In genomic region chr16:72913134-72913533, GRCm38 (mm10) we compare ENCODE assay signal across 9 mouse cellular contexts.
DNase-seq lines count a peak whose midpoint lies in the region; ATAC-seq lines count a peak whose summit lies in the region.
"Had no signal": no experiment of that assay in that cellular context is flagged by ENCODE, and none has a peak within 500 bp of the region (broad histone marks: within the 10 kb centered on the region; RNA-seq: fewer than 3 reads in every experiment).

No protein-coding gene starts in this region.

- H3K4me3 ChIP-seq in kidney, embryonic 16.5 days (ENCODE audit: low read length) = no peak overlapping the region
- H3K4me3 ChIP-seq in kidney, embryonic 15.5 days (replicated peaks) = no peak overlapping the region
- H3K4me3 ChIP-seq: limb, embryonic 15.5 days had no signal

- ATAC-seq in kidney, embryonic 16.5 days (ENCODE audit: low FRiP score, low TSS enrichment) = 0 out of 2 replicates have a peak, but pooled peaks have one; percentile 39
- no peak for ATAC-seq in kidney, embryonic 15.5 days (replicated peaks; ENCODE audit: low FRiP score)
- ATAC-seq in cerebellum, adult (ENCODE audit: insufficient number of reproducible peaks, low FRiP score, low TSS enrichment) = peak; percentile 94

- H3K27me3 ChIP-seq in kidney, embryonic 16.5 days (ENCODE audit: insufficient read depth, low read length) = no peaks in the 10 kb centered on the region
- no peaks in the 10 kb centered on the region for H3K27me3 ChIP-seq in kidney, embryonic 15.5 days
- H3K27me3 ChIP-seq: limb, embryonic 15.5 days had no signal

- no peaks in the 10 kb centered on the region for H3K36me3 ChIP-seq in kidney, embryonic 16.5 days (ENCODE audit: insufficient read depth, low read length)
- no peaks in the 10 kb centered on the region for H3K36me3 ChIP-seq in kidney, embryonic 15.5 days
- H3K36me3 ChIP-seq: limb, embryonic 15.5 days had no signal

- peak; percentile 35 to 59 for DNase-seq in frontal cortex, postnatal 25 days (ENCODE audit: low spot score in 2 of 2)
- peak; percentile 49 to 51 for DNase-seq in layer of hippocampus, postnatal 36 days
- no peak for DNase-seq in T-cell, adult 2 months (ENCODE audit: low spot score)
- no peak for DNase-seq in c-Kit-positive CD71-positive TER-119-positive erythroid progenitor cells, embryonic 14.5 days (ENCODE audit: low spot score)
- DNase-seq in urinary bladder, adult 2 months (ENCODE audit: low spot score) = no peak

- H3K4me2 ChIP-seq in kidney, embryonic 16.5 days (replicated peaks; ENCODE audit: low read depth, low read length) = no peak overlapping the region
- no peak overlapping the region for H3K4me2 ChIP-seq in kidney, embryonic 15.5 days
- H3K4me2 ChIP-seq: limb, embryonic 15.5 days had no signal

- no peaks in the 10 kb centered on the region for H3K4me1 ChIP-seq in kidney, embryonic 16.5 days (ENCODE audit: insufficient read depth, low read length)
- peaks cover 2% of the 10 kb centered on the region; the same call in 1 of the 2 replicates for H3K4me1 ChIP-seq in kidney, embryonic 15.5 days

- H3K9me3 ChIP-seq in kidney, embryonic 16.5 days (ENCODE audit: low read length) = peaks cover 3% of the 10 kb centered on the region
- no peaks in the 10 kb centered on the region for H3K9me3 ChIP-seq in kidney, embryonic 15.5 days (replicated peaks)
- H3K9me3 ChIP-seq: limb, embryonic 15.5 days had no signal

- no peak overlapping the region for H3K9ac ChIP-seq in kidney, embryonic 16.5 days (replicated peaks; ENCODE audit: low read length)
- no peak overlapping the region for H3K9ac ChIP-seq in kidney, embryonic 15.5 days
- H3K9ac ChIP-seq: limb, embryonic 15.5 days had no signal

- no peak overlapping the region for H3K27ac ChIP-seq in kidney, embryonic 16.5 days (ENCODE audit: low read length)
- H3K27ac ChIP-seq in kidney, embryonic 15.5 days = no peak overlapping the region
- H3K27ac ChIP-seq: limb, embryonic 15.5 days had no signal

- WGBS in kidney, embryonic 16.5 days = 55% methylated on average over 5 of the region's 5 CpGs
- WGBS in kidney, embryonic 15.5 days = 62% methylated on average over 5 of the region's 5 CpGs

Comparison
In these comparisons a context has a peak if more than half of its experiments do, and no peak if none do; other contexts are left out.
1. DNase-seq: peak in frontal cortex, postnatal 25 days (2 of 2) and layer of hippocampus, postnatal 36 days (2 of 2); none in T-cell, adult 2 months (single experiment), c-Kit-positive CD71-positive TER-119-positive erythroid progenitor cells, embryonic 14.5 days (single experiment) and urinary bladder, adult 2 months (single experiment).